Mouse (Mus musculus) left cerebral cortex, postnatal 14 days (tissue): ENCODE measurements around the gene Aldh3b2. TPM values are rescaled to one million over a fixed set of nuclear protein-coding genes. Genes with fewer than 3 reads are reported as not detected.

Experiments used
- DNase-seq, 2 experiments: peaks; one replicate each; pipeline ENCODE4 v3.0.0; 2021 to 2022; ENCODE audit warnings: low spot score in 2 of 2, mixed read lengths in 1 of 2
- intact Hi-C: fragments of 180-260 bp; cut with DNase I; formaldehyde crosslinking; loops from one replicate; pipeline ENCODE4 v1.15.1; 2025
- total RNA-seq, 2 experiments: library from RNA; stranded (reverse); gene quantifications; 2 replicates each; pipeline ENCODE4 v1.2.3; 2021

Gene Aldh3b2
- total RNA-seq, 2 experiments from 2014 or later = 1.8 to 2.4 TPM

DNA sequence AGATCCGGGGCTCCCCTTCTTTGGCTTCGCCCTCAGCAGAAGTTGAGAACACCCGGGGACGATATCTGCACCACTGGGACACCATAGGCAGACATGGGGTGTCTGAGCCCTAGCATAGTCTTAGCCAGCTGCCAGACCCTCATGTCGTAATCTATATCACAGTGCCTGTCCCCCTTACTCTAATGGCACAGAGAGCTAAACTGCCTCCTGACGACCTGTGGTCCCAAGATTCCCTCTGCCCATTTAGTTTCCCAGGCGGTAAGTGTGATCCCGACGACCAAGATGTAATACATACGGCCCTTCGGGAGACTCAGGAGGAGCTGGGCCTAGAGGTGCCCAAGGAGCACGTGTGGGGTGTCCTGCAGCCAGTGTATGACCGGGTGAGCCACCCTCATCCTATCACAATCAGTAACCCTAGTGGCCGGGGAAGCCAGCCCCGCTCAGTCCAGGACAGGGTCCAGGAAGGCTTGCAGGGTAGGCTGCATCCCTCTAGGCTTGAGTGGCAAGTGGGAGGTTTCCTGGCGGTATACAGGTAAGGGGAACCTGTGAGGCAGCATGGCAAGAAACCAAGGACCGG lies 28.9 kb downstream of the Aldh3b2 start:
- intact Hi-C loops = no loop called here
- no peak for DNase-seq

DNA sequence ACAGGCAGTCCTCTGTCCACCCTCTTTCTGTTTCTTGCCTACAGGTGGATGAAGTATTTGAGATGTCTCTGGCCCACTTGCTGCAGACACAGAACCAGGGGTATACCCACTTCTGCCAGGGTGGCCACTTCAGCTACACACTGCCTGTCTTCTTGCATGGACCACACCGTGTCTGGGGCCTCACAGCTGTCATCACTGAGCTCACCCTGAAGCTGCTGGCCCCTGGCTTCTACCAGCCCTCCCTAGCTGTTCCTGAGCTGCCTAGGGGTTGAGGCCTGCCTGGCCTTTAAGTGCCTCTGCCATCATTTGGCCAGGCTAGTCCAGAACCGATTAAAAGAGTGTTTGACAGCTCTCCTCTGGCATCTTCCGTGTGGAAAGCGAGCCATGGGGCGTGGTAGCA lies 29.6 kb downstream of the Aldh3b2 start:
- intact Hi-C loops = no loop called here
- DNase-seq = no peak

DNA sequence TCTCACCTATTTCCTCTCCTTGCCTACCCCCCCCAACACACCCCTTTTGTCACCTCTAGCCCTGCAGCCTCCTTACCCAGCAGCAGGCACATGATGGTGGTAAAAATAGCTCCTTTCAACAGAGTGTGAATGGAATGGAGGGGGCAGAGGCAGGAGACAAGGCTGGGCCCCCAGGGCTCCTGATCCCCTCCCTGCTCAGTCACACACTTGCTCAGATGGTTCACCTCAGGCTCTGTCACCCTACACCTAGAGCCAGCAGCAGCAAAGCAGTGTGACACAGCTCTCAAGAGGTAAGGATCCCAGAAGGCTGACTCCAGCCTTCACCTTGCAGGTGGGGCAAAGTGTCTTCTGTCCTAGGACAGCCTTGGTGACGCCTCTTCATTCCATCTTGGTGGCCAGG lies 31.0 kb downstream of the Aldh3b2 start, which contains the start of gene Doc2g:
Doc2g (plus strand) TSS at position 202 of the 400 bp plus-strand sequence.
- intact Hi-C loops = no loop called here
- no peak for DNase-seq

DNA sequence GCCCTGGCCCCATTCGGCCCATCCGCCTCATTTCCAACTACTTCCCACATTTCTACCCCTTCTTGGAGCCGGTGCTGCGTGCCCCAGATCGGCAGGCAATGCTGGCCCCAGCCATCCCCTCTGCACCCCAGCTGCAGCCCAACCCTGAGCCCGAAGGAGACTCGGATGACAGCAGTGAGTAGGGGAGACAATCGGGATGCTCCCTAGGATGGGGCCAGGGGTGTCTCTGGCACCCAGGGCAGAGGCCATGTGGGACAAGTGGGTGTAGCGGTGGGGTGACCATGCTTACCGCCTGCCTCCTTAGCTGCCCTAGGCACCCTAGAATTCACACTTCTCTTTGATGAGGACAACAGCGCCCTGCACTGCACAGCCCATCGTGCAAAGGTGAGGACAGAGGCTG lies 31.5 kb downstream of the Aldh3b2 start:
- DNase-seq = no peak
- intact Hi-C loops = no loop called here

DNA sequence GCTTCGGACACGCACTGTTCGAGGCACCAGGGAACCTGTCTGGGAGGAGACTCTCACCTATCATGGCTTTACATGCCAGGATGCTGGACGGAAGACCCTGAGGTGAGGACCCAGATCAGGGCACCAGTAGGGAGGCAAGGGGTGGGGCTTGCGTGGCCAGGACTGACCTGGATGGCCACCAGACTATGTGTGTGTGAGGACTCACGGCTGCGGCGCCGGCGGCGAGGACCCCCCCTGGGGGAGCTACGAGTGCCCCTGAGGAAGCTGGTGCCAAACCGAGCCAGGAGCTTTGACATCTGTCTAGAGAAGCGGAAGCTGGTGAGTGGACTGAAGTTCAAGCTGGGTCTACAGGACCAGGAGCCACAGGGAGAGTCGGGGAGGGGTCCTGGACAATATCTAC lies 32.2 kb downstream of the Aldh3b2 start:
- intact Hi-C loops = no loop called here

DNA sequence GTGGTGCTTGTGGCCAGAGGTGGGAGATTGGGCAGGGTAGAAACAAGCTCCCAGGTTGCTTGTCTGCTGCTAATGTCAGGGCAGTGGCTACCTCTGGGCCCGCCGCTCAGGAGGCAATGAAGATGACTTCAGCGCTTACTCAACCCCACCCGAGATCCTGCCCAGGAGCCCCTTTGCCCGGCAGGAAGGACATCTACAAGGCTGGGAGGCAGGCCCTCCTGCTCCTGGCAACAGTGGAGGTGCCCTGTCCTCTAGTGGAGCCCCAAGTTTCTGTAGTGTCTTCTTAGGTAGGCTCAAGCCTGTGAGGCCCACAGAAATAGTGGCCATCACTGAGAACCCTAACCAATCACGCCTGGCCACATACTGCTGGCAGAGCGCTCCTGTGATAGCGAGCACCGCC lies 33.0 kb downstream of the Aldh3b2 start:
- DNase-seq = no peak
- intact Hi-C loops = no loop called here

More for the DNA sequence above, 32.2 kb downstream of the Aldh3b2 start:
- DNase-seq = no peak

DNA sequence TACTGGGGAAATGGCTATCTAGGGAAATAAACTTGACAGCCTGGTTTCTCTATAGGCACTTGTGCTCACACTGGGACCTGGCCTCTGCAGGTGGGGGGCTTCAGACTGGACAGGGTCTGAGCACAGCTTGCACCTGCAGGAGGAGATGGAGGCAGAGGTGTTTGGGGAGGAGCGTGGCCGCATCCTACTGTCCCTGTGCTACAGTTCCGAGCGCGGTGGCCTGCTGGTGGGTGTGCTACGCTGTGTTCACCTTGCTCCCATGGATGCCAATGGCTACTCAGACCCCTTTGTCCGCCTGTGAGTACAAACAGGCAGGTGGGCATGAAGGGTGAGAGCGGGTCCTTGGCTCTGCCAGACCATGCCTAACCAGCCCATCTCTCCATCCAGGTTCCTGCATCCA lies 33.8 kb downstream of the Aldh3b2 start:
- no peak for DNase-seq
- intact Hi-C loops = no loop called here

DNA sequence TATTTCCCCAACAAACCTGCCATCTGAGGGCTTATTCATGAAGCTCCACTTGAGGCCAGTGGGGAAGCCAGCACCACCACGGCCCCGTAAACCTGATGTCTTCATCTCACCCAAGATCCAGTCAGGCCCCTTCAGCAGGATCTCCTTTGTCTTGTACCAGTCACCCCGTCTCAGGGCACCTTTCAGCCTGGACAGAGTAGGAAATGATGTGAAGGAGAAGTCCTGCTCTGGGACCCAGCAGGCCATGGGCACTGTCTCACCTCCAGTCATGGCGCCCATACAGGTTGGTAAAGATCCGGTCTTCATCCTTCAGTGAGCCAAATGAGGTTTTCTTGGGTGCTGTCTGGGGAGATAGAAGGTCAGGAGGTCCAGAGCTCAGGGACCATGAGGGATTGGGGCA lies 39.0 kb downstream of the Aldh3b2 start:
- intact Hi-C loops = no loop called here
- DNase-seq = no peak

DNA sequence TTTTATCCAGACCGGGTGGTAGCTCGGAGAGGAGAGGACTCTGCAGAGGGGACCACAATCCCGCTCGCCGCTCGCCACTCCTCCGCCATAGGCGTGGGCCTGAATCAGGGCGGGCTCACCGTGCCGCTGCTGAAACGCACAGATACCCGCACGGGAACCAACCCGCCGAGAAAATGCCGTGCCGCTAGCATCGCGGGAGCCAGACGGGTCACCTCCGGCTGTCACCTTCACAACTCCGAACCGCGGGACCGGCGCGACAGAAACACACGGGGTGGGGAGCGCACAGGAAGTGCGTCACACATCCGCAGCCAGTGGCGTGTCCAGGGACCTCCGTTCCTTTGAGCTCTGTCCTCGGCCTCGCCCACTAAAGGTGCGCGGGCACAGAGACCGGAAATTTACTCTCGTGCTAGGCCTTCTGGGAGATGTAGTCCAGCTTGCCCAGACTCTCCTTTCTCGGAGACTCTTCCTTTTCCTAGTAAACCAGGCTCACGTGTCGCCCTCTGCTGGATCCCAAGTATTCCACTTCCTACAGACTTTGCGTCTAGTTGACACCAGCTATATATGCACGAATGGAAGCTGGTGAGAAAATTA lies 40.4 kb downstream of the Aldh3b2 start, which contains the start of gene Ndufv1:
Ndufv1 (minus strand) TSS at position 375 of the 591 bp plus-strand sequence.
- intact Hi-C loops = loop anchor here (1.0 kb wide), 1 partner anchor 66 kb away; no protein-coding TSS in a partner anchor
- peak; percentile 98 to 99 for DNase-seq

DNA sequence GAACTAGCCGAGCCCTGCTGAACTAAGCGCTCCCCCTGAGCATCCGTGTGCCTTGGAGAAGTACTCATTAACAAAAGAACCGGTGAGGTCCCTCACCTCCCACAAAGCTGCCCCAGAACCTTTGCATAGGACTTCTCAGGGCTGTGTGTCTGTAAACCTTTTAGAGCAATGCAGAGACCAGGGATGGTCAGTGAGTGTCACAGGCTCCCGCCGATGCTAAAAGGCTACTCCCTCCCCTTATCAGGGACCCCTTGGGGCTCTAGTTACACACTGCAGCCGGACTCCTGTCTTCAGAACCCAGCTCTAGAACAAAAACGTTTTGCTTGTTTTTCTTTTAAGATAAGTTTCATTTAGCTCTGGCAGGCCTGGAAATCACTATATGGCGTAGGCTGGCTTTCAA lies 40.9 kb downstream of the Aldh3b2 start:
- no peak for DNase-seq
- intact Hi-C loops = no loop called here

DNA sequence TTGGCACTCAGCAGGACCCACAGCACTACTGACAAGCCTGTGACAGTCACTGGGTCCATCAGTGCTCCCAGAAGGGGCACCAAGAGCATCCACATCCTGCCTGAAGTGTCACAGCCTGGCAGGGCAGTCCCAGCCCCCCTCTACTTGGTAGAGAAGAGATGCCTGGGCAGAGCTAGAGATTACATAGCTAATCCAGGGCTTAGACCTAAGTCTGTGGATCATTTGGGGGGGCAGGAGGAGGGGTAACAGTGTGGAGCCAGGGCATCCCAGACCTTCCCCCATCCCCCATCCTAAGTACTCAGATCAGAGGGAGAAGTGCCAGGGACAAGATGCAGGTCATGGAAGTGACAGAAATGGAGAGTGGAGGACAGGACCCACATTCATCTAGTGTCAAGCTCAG lies 42.7 kb downstream of the Aldh3b2 start:
- intact Hi-C loops = loop anchor here (5.0 kb wide), 1 partner anchor 212 kb away; no protein-coding TSS in a partner anchor
- no peak for DNase-seq

DNA sequence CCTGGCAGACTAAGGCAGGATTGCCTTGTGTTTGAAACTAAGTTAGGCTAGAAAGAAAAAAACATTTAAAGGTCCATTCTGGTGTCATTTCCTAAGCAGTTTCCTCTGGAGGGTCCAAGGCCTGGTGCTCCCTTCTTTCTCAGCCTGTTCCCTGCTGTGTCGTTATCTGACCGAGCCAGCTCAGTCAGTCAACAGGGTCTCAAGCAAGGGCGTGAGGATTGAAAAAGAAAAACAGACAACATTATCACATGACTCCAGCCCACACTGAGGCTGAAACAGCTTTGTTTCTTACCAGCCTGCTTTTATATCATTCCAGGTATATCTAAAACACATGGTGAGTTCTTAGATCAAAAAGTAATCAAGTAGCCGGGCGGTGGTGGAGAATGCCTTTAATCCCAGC lies 43.5 kb downstream of the Aldh3b2 start:
- no peak for DNase-seq
- intact Hi-C loops = loop anchor here (5.0 kb wide), 1 partner anchor 212 kb away; no protein-coding TSS in a partner anchor

DNA sequence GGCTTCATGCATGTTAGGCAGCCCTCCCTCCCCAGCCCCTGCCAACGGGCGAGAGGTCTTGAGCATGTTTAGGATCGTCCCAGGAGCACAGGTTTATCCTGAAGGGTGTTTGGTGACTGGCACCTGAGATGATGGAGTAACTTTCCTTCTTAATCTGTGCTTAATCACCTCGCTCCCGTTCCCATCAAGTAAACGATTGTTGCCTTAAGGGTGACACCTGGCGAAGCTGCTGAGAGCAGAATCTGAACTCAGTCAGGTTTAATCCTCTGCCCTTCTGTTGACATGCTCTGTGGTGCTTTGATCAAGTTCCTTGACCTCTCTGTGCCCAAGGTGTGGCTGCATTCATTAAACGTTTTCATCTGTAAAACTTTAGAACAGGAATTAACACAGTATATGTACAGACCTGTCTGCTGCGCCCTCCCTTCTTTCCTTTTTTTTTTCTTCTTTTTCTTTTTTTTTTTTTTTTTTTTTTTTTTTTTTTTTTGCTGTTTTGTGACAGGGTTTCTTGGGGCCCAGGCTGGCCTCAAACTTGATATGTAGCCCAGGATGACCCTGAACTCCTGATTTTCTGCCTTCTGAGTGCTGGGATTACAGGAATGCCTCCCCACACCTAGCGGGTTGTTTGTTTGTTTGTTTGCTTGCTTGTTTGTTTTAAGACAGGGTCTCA lies 45.9 kb downstream of the Aldh3b2 start:
- no peak for DNase-seq
- intact Hi-C loops = loop anchor here (5.0 kb wide), 1 partner anchor 209 kb away; no protein-coding TSS in a partner anchor

DNA sequence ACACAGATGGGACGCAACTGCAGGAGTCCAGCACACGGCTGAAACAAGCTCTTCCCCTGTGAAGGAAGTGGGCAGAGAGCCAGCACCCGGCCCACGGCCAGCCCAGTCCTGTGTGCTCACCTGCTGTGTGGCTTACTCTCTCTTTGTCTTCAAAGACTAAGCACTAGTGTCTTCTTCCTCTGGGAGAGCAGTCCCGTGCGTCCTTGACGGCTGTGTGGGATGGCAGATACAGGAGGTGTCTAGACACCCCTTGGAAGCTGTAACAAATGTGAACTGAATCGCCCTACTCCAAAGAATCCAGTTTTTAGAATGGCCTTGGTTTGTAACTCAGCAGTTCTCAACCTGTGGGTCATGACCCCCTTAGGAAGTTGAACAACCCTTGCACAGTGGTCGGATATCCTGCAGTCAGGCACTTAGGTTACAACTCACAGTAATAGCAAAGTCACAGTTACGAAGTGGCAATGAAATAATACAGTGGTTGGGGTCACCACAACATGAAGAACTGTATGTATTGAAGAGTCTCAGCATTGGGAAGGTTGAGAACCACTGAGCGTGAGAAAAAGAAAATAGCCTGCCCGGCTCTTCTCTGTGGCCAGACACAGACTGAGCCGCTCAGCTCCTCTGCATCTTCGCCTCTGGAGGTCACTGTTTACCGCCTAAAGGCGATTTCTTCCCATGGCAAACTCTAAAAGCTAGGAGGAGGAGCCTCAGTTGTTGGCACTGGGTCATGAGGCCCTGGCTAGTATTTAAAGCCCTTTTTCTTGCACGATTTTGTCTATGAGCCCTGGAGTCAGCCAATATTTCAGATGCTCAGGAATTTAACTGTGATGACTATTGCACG lies 46.8 kb downstream of the Aldh3b2 start:
- peak; percentile 83 to 87 for DNase-seq
- intact Hi-C loops = loop anchor here (1.0 to 5.0 kb wide), 2 partner anchors 28 to 208 kb away; no protein-coding TSS in a partner anchor

DNA sequence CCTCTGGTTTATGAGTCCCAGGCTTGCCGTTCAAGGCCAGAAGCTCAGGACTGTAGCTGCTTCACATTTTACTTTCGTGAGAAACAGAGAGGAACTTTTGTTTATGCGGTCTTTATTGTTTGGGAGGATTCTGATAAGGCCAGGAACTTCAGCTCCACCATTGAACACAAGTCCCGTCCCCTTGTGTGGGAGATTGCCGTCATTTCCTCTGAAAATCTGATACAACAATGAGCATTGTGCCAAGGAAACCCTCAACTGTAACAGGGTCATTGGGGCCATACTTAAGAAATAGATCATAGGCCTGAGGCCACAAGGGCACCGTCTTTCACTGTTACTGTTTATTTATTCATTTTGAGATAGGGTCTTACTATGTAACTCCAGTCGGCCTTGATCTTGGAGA lies 51.1 kb downstream of the Aldh3b2 start:
- intact Hi-C loops = no loop called here
- DNase-seq = no peak

DNA sequence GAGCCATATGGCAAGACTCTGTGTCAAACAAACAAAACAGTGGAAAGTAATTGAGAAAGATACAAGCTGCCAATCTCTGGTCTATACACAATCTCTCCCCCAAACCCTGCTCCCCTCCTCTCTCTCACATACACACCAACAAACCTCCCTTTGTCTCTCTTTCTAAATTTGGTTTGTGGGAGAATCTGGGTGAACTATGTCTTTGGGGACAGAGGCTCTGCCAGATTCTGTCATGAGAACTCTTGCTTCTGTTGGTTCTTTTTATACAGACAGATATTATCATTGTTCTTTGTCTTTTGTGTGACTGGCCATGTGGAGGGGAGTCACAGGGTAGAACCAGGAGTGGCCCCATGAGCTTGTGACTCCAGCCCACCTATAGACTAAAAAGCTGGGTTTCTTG lies 55.4 kb downstream of the Aldh3b2 start:
- no peak for DNase-seq

More for the DNA sequence above, 55.4 kb downstream of the Aldh3b2 start:
- intact Hi-C loops = no loop called here
